Mouse (Mus musculus) G1E (cell line): ENCODE results near the gene C2cd3. TPM values are rescaled to one million over a fixed set of nuclear protein-coding genes. Genes with fewer than 3 reads are reported as not detected.

Experiments
- ATAC-seq: 2 replicates; pipeline ENCODE4 v1.8.0; 2016; ENCODE audit warnings: mild to moderate bottlenecking; ENCODE audit not compliant: insufficient number of reproducible peaks, poor library complexity, low FRiP score, severe bottlenecking; ENCODE audit errors: extremely low read depth
- DNase-seq: peaks from one replicate; pipeline ENCODE4 v3.0.0; 2012; ENCODE audit warnings: low spot score
- H3K27me3 ChIP-seq: 2 replicates; pipeline ENCODE4 v1.6.1; 2012; ENCODE audit warnings: mild to moderate bottlenecking, low read length, inconsistent platforms; ENCODE audit not compliant: insufficient read depth
- H3K36me3 ChIP-seq: replicated peaks from 2 replicates; pipeline ENCODE3; 2012; ENCODE audit warnings: mild to moderate bottlenecking, inconsistent platforms
- H3K4me1 ChIP-seq: 2 replicates; pipeline ENCODE4 v1.6.1; 2012; ENCODE audit warnings: low read depth, low read length, inconsistent platforms, mixed read lengths; ENCODE audit not compliant: insufficient read depth
- H3K4me3 ChIP-seq: 2 replicates; pipeline ENCODE4 v1.5.1; 2012; ENCODE audit warnings: low read depth, mild to moderate bottlenecking, inconsistent platforms, low read length, moderate library complexity, mixed read lengths
- H3K9me3 ChIP-seq: replicated peaks from 2 replicates; pipeline ENCODE4 v1.6.1; 2012; ENCODE audit warnings: inconsistent platforms
- CTCF ChIP-seq: IDR thresholded peaks from 2 replicates; pipeline ENCODE4 v1.5.1; 2012; ENCODE audit warnings: low read depth, low read length, inconsistent platforms, mixed read lengths
- GATA1 ChIP-seq: IDR thresholded peaks from 2 replicates; pipeline ENCODE4 v1.6.1; 2012; ENCODE audit warnings: borderline replicate concordance, low read length, inconsistent platforms, mixed read lengths
- GATA2 ChIP-seq: IDR thresholded peaks from 2 replicates; pipeline ENCODE4 v1.6.1; 2012; ENCODE audit warnings: low read depth, low read length, inconsistent platforms, borderline replicate concordance
- POLR2AphosphoS5 ChIP-seq: IDR thresholded peaks from 2 replicates; pipeline ENCODE4 v1.6.1; 2012; ENCODE audit warnings: low read depth, low read length, inconsistent platforms; ENCODE audit not compliant: insufficient replicate concordance
- TAL1 ChIP-seq: conservative IDR thresholded peaks from 2 replicates; pipeline ENCODE4 v1.6.1; 2012; ENCODE audit warnings: low read depth, low read length, inconsistent platforms, mixed read lengths
- polyA plus RNA-seq: library from polyadenylated mRNA; stranded (reverse); fragments of >175 nt; gene quantifications from 2 replicates; pipeline ENCODE4 v1.2.3, GENCODE M21; 2012
- total RNA-seq, 2 experiments: library from RNA; stranded (forward) in 1 of 2; stranded (reverse) in 1 of 2; fragments of 200-1000 nt in 1 of 2; fragments of >200 nt in 1 of 2; fragmentation: Nextera tagmentation in 1 of 2; gene quantifications; 2 replicates each; pipeline ENCODE4 v1.2.3; 2014 to 2017

Gene C2cd3
- total and polyA plus RNA-seq, 3 experiments = 22.6 to 76.2 (median 27.7) TPM

GRCm38 (mm10) chr7:100493484-100494414, 121.7 kb downstream of the C2cd3 start:
- Histone ChIP-seq H3K4me1 (peaks cover 57% of the 10 kb centered on the region), H3K36me3 (peaks cover 50% of the 10 kb centered on the region), H3K9me3 (no peaks in the 10 kb centered on the region), H3K4me3 (peak overlapping the region; percentile 91), H3K27me3 (no peaks in the 10 kb centered on the region)
- ATAC-seq = peak; percentile 5; the same call in 1 of the 2 replicates
- no peak for TF ChIP-seq GATA2
- no peak for TF ChIP-seq CTCF
- TF ChIP-seq TAL1 = no peak
- TF ChIP-seq POLR2AphosphoS5 = no peak
- TF ChIP-seq GATA1 = no peak
- no peak for DNase-seq

GRCm38 (mm10) chr7:100494415-100494831, 122.4 kb downstream of the C2cd3 start:
- no peak for DNase-seq
- H3K4me1 ChIP-seq = peaks cover 62% of the 10 kb centered on the region
- H3K36me3 ChIP-seq = peaks cover 57% of the 10 kb centered on the region
- no peaks in the 10 kb centered on the region for H3K9me3 ChIP-seq
- peak overlapping the region; percentile 91 for H3K4me3 ChIP-seq
- no peaks in the 10 kb centered on the region for H3K27me3 ChIP-seq
- no peak for TF ChIP-seq CTCF
- peak; percentile 90; the same call in 1 of the 2 replicates for TF ChIP-seq POLR2AphosphoS5
- no peak for ATAC-seq

- ATAC-seq (no peak), DNase-seq (no peak)
- peaks cover 61% of the 10 kb centered on the region for H3K36me3 ChIP-seq
- no peaks in the 10 kb centered on the region for H3K9me3 ChIP-seq
- no peaks in the 10 kb centered on the region for H3K27me3 ChIP-seq
- H3K4me3 ChIP-seq = peak overlapping the region; percentile 91
- H3K4me1 ChIP-seq = peaks cover 69% of the 10 kb centered on the region
- TF ChIP-seq GATA1 = no peak
- no peak for TF ChIP-seq TAL1
- TF ChIP-seq GATA2 = no peak
- no peak for TF ChIP-seq POLR2AphosphoS5
- TF ChIP-seq CTCF = no peak
Observed at GRCm38 (mm10) chr7:100495042-100495441, 123.0 kb downstream of the C2cd3 start.

GRCm38 (mm10) chr7:100495581-100496251, 123.7 kb downstream of the C2cd3 start:
- DNase-seq (peak; percentile 94), ATAC-seq (peak; percentile 67)
- TF ChIP-seq GATA2 (no peak), GATA1 (no peak), POLR2AphosphoS5 (no peak), TAL1 (no peak), CTCF (no peak)
- H3K9me3 ChIP-seq = no peaks in the 10 kb centered on the region
- no peaks in the 10 kb centered on the region for H3K27me3 ChIP-seq
- H3K4me3 ChIP-seq = peak overlapping the region; percentile 91
- H3K4me1 ChIP-seq = peaks cover 75% of the 10 kb centered on the region
- peaks cover 68% of the 10 kb centered on the region for H3K36me3 ChIP-seq

GRCm38 (mm10) chr7:100496371-100496770, 124.3 kb downstream of the C2cd3 start:
- TF ChIP-seq CTCF (no peak), POLR2AphosphoS5 (no peak), TAL1 (no peak)

GRCm38 (mm10) chr7:100496791-100497190, 124.8 kb downstream of the C2cd3 start:
- Histone ChIP-seq H3K9me3 (no peaks in the 10 kb centered on the region), H3K4me1 (peaks cover 85% of the 10 kb centered on the region), H3K4me3 (peak overlapping the region; percentile 91), H3K27me3 (no peaks in the 10 kb centered on the region), H3K36me3 (peaks cover 73% of the 10 kb centered on the region)
- no peak for TF ChIP-seq GATA1
- TF ChIP-seq CTCF = no peak
- TF ChIP-seq TAL1 = no peak
- no peak for TF ChIP-seq GATA2
- no peak for TF ChIP-seq POLR2AphosphoS5
- no peak for DNase-seq
- ATAC-seq = no peak

More at GRCm38 (mm10) chr7:100496371-100496770, 124.3 kb downstream of the C2cd3 start:
- no peak for ATAC-seq
- H3K27me3 ChIP-seq = no peaks in the 10 kb centered on the region
- H3K4me3 ChIP-seq = peak overlapping the region; percentile 91
- peaks cover 73% of the 10 kb centered on the region for H3K36me3 ChIP-seq
- DNase-seq = no peak
- H3K9me3 ChIP-seq = no peaks in the 10 kb centered on the region
- peaks cover 82% of the 10 kb centered on the region for H3K4me1 ChIP-seq
